Mouse (Mus musculus) kidney, embryonic 16.5 days (tissue): ENCODE results near the gene Prpf19. TPM values are rescaled to one million over a fixed set of nuclear protein-coding genes. Genes with fewer than 3 reads are reported as not detected.

ENCODE experiments used
- ATAC-seq: fragments of 200-750 bp; cut with Nextera tagmentation; 2 replicates; pipeline ENCODE4 v1.8.0; 2017; ENCODE audit warnings: moderate TSS enrichment; ENCODE audit not compliant: low FRiP score, low TSS enrichment
- H3K27ac ChIP-seq: fragments of 300-500 bp; sonication (generic); 2 replicates; pipeline ENCODE4 v1.5.1; 2014; ENCODE audit warnings: low read length
- H3K27me3 ChIP-seq: fragments of 300-500 bp; sonication (generic); 2 replicates; pipeline ENCODE4 v1.6.1; 2014; ENCODE audit warnings: low read length, control low read depth, mixed read lengths; ENCODE audit not compliant: insufficient read depth
- H3K36me3 ChIP-seq: fragments of 300-500 bp; sonication (generic); 2 replicates; pipeline ENCODE4 v1.6.1; 2014; ENCODE audit warnings: low read length, control low read depth, mixed read lengths; ENCODE audit not compliant: insufficient read depth
- H3K4me1 ChIP-seq: fragments of 300-500 bp; sonication (generic); 2 replicates; pipeline ENCODE4 v1.6.1; 2014; ENCODE audit warnings: low read length, control low read depth, mixed read lengths; ENCODE audit not compliant: insufficient read depth
- H3K4me2 ChIP-seq: fragments of 300-500 bp; sonication (generic); replicated peaks from 2 replicates; pipeline ENCODE4 v1.6.1; 2014; ENCODE audit warnings: low read depth, low read length
- H3K4me3 ChIP-seq: fragments of 300-500 bp; sonication (generic); 2 replicates; pipeline ENCODE4 v1.5.1; 2014; ENCODE audit warnings: mild to moderate bottlenecking, low read length
- H3K9ac ChIP-seq: fragments of 300-500 bp; sonication (generic); replicated peaks from 2 replicates; pipeline ENCODE4 v1.6.1; 2014; ENCODE audit warnings: low read length
- H3K9me3 ChIP-seq: fragments of 300-500 bp; sonication (generic); 2 replicates; pipeline ENCODE4 v1.6.1; 2016; ENCODE audit warnings: low read length, control low read depth
- WGBS: fragments of 180-500 bp; shearing (Covaris S2); extraction: QIAGEN DNeasy Blood & Tissue Kit; methylation state at CpG from one replicate; pipeline ENCODE4 v1.1.7; 2014; 5-methylcytosine and 5-hydroxymethylcytosine counted together
- polyA plus RNA-seq: library from polyadenylated mRNA; unstranded; fragments of >200 nt; fragmentation: Nextera tagmentation; extraction: Ambion mirVana; gene quantifications from 2 replicates; pipeline ENCODE4 v1.2.1, GENCODE M21; 2015

Prpf19 gene
- polyA plus RNA-seq, 1 experiment from 2014 or later = 51.3 TPM

DNA sequence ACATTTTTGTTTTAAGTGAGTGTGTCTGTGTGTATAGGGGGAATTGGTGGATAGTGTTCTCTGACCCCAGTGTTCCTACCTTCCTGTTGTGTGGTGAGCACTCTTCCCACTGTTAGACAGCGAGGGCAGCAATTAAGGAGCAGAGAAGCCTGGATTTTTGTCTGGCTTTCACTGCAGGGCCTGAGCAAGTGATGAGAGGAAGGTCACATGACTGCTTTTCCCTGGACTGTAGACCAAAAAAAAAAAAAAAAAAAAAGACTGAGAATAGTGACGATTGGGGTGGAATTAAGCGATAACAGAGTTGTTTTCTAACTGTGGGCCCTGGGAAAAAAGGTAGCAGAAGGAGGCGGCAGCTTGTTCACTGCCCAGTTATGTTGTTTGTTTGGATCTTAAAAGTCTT is 31.6 kb downstream of the Prpf19 start:
- H3K27me3 ChIP-seq = no peaks in the 10 kb centered on the region
- peak overlapping the region; percentile 7; the same call in 1 of the 2 replicates for H3K4me2 ChIP-seq
- 34% methylated on average over 4 of the region's 4 CpGs for WGBS
- peaks cover 19% of the 10 kb centered on the region for H3K4me1 ChIP-seq
- no peaks in the 10 kb centered on the region for H3K36me3 ChIP-seq
- peak overlapping the region; percentile 84 for H3K27ac ChIP-seq
- H3K9me3 ChIP-seq = no peaks in the 10 kb centered on the region
- ATAC-seq = peak; percentile 28; the same call in 1 of the 2 replicates
- no peak overlapping the region; the same call in 1 of the 2 replicates for H3K9ac ChIP-seq
- no peak overlapping the region for H3K4me3 ChIP-seq

DNA sequence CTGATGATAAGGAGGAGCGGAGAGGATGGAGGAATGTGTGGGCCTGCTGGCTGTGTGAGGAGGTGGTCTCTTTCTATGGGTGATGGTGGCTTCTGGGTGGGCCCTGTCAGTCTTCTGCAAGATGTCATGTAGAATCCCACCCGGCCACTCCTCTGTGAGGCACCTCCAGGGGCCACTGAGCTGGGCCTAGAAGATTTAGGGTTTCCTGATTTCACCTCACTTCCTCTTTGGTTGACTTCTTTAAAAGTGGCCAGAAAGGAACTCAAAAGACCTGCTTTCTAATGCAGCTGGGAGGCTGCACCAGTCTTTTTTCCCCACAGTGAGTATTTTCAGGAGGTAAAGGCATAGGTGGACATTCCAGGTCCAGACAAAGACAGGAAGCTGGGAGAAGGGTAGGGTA is 35.6 kb downstream of the Prpf19 start:
- no peaks in the 10 kb centered on the region for H3K9me3 ChIP-seq
- no peak overlapping the region for H3K27ac ChIP-seq
- H3K36me3 ChIP-seq = no peaks in the 10 kb centered on the region
- 73% methylated on average over 2 of the region's 2 CpGs for WGBS
- H3K4me2 ChIP-seq = no peak overlapping the region
- H3K4me3 ChIP-seq = no peak overlapping the region
- H3K4me1 ChIP-seq = peaks cover 15% of the 10 kb centered on the region
- H3K27me3 ChIP-seq = no peaks in the 10 kb centered on the region
- ATAC-seq = no peak
- H3K9ac ChIP-seq = no peak overlapping the region

GRCm38 (mm10) chr19:10935029-10935428 is 40.0 kb downstream of the Prpf19 start:
- no peak overlapping the region for H3K4me2 ChIP-seq
- no peaks in the 10 kb centered on the region for H3K36me3 ChIP-seq
- no peak overlapping the region for H3K27ac ChIP-seq
- H3K4me1 ChIP-seq = no peaks in the 10 kb centered on the region; the same call in 1 of the 2 replicates
- WGBS = 66% methylated on average over 5 of the region's 5 CpGs
- no peaks in the 10 kb centered on the region for H3K27me3 ChIP-seq
- H3K4me3 ChIP-seq = no peak overlapping the region
- H3K9me3 ChIP-seq = no peaks in the 10 kb centered on the region
- no peak overlapping the region for H3K9ac ChIP-seq
- ATAC-seq = no peak

DNA sequence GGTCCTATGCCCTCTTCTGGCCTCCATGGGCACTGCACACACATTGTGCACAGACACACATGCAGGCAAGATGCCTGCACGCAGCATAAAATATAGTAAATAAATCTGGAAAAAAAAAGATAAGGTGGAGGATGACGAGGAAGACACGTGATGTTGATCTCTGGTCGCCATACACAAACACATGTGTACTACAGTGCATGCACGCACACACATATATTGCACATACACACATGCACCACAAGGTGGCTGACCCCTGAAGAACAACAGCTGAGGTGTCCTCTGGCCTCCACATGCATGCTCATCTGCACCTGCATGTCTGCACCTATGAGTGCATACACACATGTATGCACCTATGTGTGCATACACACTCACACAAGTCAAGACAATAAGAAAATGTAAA is 41.0 kb downstream of the Prpf19 start:
- Histone ChIP-seq H3K36me3 (no peaks in the 10 kb centered on the region), H3K27ac (no peak overlapping the region), H3K4me2 (no peak overlapping the region), H3K27me3 (no peaks in the 10 kb centered on the region), H3K4me3 (no peak overlapping the region), H3K9ac (no peak overlapping the region), H3K4me1 (peaks cover 4% of the 10 kb centered on the region; the same call in 1 of the 2 replicates), H3K9me3 (no peaks in the 10 kb centered on the region)
- WGBS = 90% methylated on average over 5 of the region's 5 CpGs
- ATAC-seq = no peak

DNA sequence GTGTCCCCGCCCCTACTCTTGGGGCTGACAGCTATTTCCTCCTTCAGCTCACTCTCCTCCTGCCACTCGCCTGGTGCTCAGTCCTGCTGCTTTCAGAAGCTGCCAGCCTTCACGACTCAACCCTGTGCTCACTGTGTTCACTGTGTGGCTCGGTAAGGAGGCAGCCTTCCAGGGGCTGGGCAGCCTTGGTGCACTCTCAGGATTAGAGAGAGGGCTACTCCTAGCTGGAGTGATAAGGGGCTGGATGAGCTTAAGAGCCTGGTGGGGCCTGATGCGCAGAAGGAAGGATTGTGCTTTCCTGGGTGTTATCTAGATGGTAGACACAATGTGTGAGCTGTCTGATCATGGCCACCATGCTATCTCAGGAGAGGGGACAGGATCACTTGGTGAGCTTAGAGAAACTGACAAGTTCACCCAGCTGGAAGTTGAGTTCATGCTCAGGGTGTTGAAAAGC is 42.1 kb downstream of the Prpf19 start, which contains the start of gene Ptgdr2:
Gene Ptgdr2, plus strand, starts transcription at position 51 of the 454 bp plus-strand sequence.
- Histone ChIP-seq H3K36me3 (peaks cover 2% of the 10 kb centered on the region), H3K27me3 (no peaks in the 10 kb centered on the region), H3K4me2 (no peak within 1 kb of the TSS), H3K4me3 (no peak within 1 kb of the TSS), H3K9ac (no peak within 1 kb of the TSS), H3K9me3 (no peaks in the 10 kb centered on the region), H3K4me1 (peaks cover 9% of the 10 kb centered on the region; the same call in 1 of the 2 replicates), H3K27ac (no peak within 1 kb of the TSS)
- 55% methylated on average over 5 of the region's 5 CpGs for WGBS
- no peak for ATAC-seq

DNA sequence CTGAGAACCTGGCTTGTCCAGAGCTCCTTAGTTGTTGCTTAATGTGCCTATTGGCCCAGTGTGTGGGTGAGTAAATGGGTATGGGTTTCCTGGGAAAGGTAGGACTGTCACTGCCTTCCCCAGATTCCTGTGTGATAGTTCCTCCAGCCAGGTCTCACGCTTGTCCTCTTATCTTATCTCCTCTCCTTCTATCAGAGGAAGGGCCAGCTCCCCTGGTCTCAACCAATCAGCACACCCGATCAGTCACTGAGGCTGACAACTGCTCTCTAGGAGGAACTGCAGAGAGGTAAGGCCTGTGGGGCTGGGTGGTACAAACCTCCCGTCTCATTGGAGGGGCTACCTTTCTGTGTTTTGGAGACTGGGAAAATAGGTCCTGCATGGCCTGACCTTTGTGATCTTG is 43.7 kb downstream of the Prpf19 start:
- H3K4me2 ChIP-seq = no peak overlapping the region
- no peak overlapping the region for H3K27ac ChIP-seq
- H3K4me3 ChIP-seq = no peak overlapping the region
- peaks cover 9% of the 10 kb centered on the region; the same call in 1 of the 2 replicates for H3K4me1 ChIP-seq
- no peaks in the 10 kb centered on the region for H3K9me3 ChIP-seq
- 74% methylated on average over 3 of the region's 3 CpGs for WGBS
- ATAC-seq = no peak
- no peak overlapping the region for H3K9ac ChIP-seq
- peaks cover 18% of the 10 kb centered on the region for H3K36me3 ChIP-seq
- H3K27me3 ChIP-seq = no peaks in the 10 kb centered on the region

DNA sequence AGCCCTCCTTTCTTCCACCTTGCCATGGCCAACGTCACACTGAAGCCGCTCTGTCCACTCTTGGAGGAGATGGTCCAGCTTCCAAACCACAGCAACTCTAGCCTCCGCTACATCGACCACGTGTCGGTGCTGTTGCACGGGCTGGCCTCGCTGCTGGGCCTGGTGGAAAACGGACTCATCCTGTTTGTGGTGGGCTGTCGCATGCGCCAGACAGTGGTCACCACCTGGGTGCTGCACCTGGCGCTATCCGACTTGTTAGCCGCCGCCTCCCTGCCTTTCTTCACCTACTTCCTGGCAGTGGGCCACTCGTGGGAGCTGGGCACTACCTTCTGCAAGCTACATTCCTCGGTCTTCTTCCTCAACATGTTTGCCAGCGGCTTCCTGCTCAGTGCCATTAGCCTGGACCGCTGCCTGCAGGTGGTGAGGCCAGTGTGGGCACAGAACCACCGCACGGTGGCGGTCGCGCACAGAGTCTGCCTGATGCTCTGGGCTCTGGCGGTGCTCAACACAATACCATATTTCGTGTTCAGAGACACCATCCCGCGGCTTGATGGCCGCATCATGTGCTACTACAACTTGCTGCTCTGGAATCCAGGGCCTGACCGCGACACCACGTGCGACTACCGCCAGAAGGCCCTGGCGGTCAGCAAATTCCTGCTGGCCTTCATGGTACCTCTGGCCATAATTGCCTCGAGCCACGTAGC is 45.2 kb downstream of the Prpf19 start:
- peak overlapping the region; percentile 81 for H3K4me2 ChIP-seq
- H3K36me3 ChIP-seq = peaks cover 33% of the 10 kb centered on the region

GRCm38 (mm10) chr19:10940801-10941457 is 45.9 kb downstream of the Prpf19 start:
- Histone ChIP-seq H3K9me3 (no peaks in the 10 kb centered on the region), H3K36me3 (peaks cover 34% of the 10 kb centered on the region), H3K4me2 (peak overlapping the region; percentile 81), H3K27ac (no peak overlapping the region), H3K27me3 (no peaks in the 10 kb centered on the region), H3K4me3 (peak overlapping the region; percentile 44), H3K9ac (peak overlapping the region; percentile 64), H3K4me1 (peaks cover 9% of the 10 kb centered on the region; the same call in 1 of the 2 replicates)
- peak; percentile 73 for ATAC-seq
- 3% methylated on average over 40 of the region's 40 CpGs for WGBS

More for the DNA sequence above, 45.2 kb downstream of the Prpf19 start:
- Histone ChIP-seq H3K9me3 (no peaks in the 10 kb centered on the region), H3K4me1 (peaks cover 9% of the 10 kb centered on the region; the same call in 1 of the 2 replicates), H3K4me3 (peak overlapping the region; percentile 44), H3K27ac (no peak overlapping the region), H3K27me3 (no peaks in the 10 kb centered on the region), H3K9ac (peak overlapping the region; percentile 64)
- peak; percentile 91 for ATAC-seq
- WGBS = 15% methylated on average over 37 of the region's 37 CpGs

DNA sequence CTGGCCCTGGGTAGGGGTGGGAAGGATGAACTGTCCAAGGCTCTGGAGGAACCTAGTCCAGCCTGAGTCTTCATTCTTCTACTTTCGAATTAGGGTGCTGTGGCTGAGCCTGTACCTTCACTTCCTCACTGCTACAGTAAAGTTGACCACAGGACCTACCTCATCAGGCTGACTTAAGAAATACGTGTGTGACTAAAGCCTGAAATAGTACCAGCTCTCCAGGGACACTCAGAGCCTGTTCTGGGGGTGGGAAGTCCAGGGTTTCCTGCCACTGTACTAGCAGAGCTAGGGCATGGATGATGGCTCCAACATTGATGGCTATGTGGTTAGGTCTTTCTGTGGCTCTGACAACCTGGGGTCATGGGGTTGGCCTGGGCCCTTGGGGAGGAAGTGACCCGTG is 48.9 kb downstream of the Prpf19 start:
- no peak overlapping the region for H3K27ac ChIP-seq
- H3K9ac ChIP-seq = no peak overlapping the region
- H3K27me3 ChIP-seq = no peaks in the 10 kb centered on the region
- H3K36me3 ChIP-seq = peaks cover 34% of the 10 kb centered on the region
- H3K4me3 ChIP-seq = no peak overlapping the region
- no peak for ATAC-seq
- WGBS = 84% methylated on average over 3 of the region's 3 CpGs
- H3K4me1 ChIP-seq = peaks cover 28% of the 10 kb centered on the region
- no peaks in the 10 kb centered on the region for H3K9me3 ChIP-seq
- no peak overlapping the region for H3K4me2 ChIP-seq

GRCm38 (mm10) chr19:10946506-10946905 is 51.5 kb downstream of the Prpf19 start:
- no peak overlapping the region for H3K27ac ChIP-seq
- no peak overlapping the region for H3K4me3 ChIP-seq
- H3K4me2 ChIP-seq = peak overlapping the region; percentile 100
- H3K4me1 ChIP-seq = peaks cover 24% of the 10 kb centered on the region
- H3K27me3 ChIP-seq = no peaks in the 10 kb centered on the region
- no peak overlapping the region; the same call in 1 of the 2 replicates for H3K9ac ChIP-seq
- no peak for ATAC-seq
- whole genome bisulfite sequencing = 74% methylated on average over 3 of the region's 3 CpGs
- H3K9me3 ChIP-seq = no peaks in the 10 kb centered on the region
- H3K36me3 ChIP-seq = peaks cover 34% of the 10 kb centered on the region
